Mouse (Mus musculus) liver, postnatal 0 days (tissue): Measurements from ENCODE around the gene Trp53i11. TPM values are rescaled to one million over a fixed set of nuclear protein-coding genes. Genes with fewer than 3 reads are reported as not detected.

ENCODE experiments used
- ATAC-seq: fragments of 200-750 bp; cut with Nextera tagmentation; 2 replicates; pipeline ENCODE4 v1.8.0; 2017; ENCODE audit warnings: mild to moderate bottlenecking, moderate library complexity
- DNase-seq: peaks from one replicate; pipeline ENCODE4 v3.0.0-alpha.2; 2016
- H3K27ac ChIP-seq: fragments of 300-500 bp; sonication (generic); 2 replicates; pipeline ENCODE4 v1.5.1; 2014; ENCODE audit warnings: antibody characterized with exemption, moderate library complexity, mild to moderate bottlenecking, low read depth
- H3K27me3 ChIP-seq: fragments of 300-500 bp; sonication (generic); 2 replicates; pipeline ENCODE4 v1.6.1; 2014; ENCODE audit warnings: low read length, control low read depth, mixed read lengths; ENCODE audit not compliant: insufficient read depth
- H3K36me3 ChIP-seq: fragments of 300-500 bp; sonication (generic); replicated peaks from 2 replicates; pipeline ENCODE4 v1.6.1; 2014; ENCODE audit warnings: mild to moderate bottlenecking, control low read depth, low read length, moderate library complexity, mixed read lengths; ENCODE audit not compliant: insufficient read depth
- H3K4me1 ChIP-seq: fragments of 300-500 bp; sonication (generic); 2 replicates; pipeline ENCODE4 v1.6.1; 2014; ENCODE audit warnings: antibody characterized with exemption, mild to moderate bottlenecking, control low read depth; ENCODE audit not compliant: insufficient read depth
- H3K4me2 ChIP-seq: fragments of 300-500 bp; sonication (generic); 2 replicates; pipeline ENCODE4 v1.6.1; 2014; ENCODE audit warnings: low read depth, mild to moderate bottlenecking, low read length, moderate library complexity, mixed read lengths
- H3K4me3 ChIP-seq: fragments of 300-500 bp; sonication (generic); 2 replicates; pipeline ENCODE4 v1.5.1; 2014; ENCODE audit warnings: low read depth, low read length
- H3K9ac ChIP-seq: fragments of 300-500 bp; sonication (generic); replicated peaks from 2 replicates; pipeline ENCODE4 v1.6.1; 2014; ENCODE audit warnings: mild to moderate bottlenecking, moderate library complexity
- H3K9me3 ChIP-seq: fragments of 300-500 bp; sonication (generic); 2 replicates; pipeline ENCODE4 v1.6.1; 2016; ENCODE audit warnings: mild to moderate bottlenecking, control low read depth, low read length, mixed read lengths
- CTCF ChIP-seq: sonication (generic); IDR thresholded peaks from 2 replicates; pipeline ENCODE4 v1.5.1; 2016; ENCODE audit warnings: antibody characterized with exemption, low read depth
- EP300 ChIP-seq: IDR thresholded peaks from 2 replicates; pipeline ENCODE4 v1.6.1; 2016; ENCODE audit warnings: antibody characterized with exemption, low read depth, mild to moderate bottlenecking
- WGBS: fragments of 180-500 bp; shearing (Covaris S2); extraction: QIAGEN DNeasy Blood & Tissue Kit; methylation state at CpG from one replicate; pipeline ENCODE4 v1.1.7; 2014; ENCODE audit not compliant: insufficient replicate concordance; 5-methylcytosine and 5-hydroxymethylcytosine counted together
- polyA plus RNA-seq: library from polyadenylated mRNA; unstranded; fragments of >200 nt; fragmentation: Nextera tagmentation; extraction: Ambion mirVana; gene quantifications from 2 replicates; pipeline ENCODE4 v1.2.1, GENCODE M21; 2015

The Trp53i11 gene
- polyA plus RNA-seq, 1 experiment from 2014 or later, result 4.0 TPM

- Histone ChIP-seq H3K4me2 (no peak overlapping the region), H3K27me3 (no peaks in the 10 kb centered on the region), H3K27ac (no peak overlapping the region), H3K4me1 (no peaks in the 10 kb centered on the region), H3K4me3 (no peak overlapping the region), H3K36me3 (no peaks in the 10 kb centered on the region), H3K9ac (no peak overlapping the region), H3K9me3 (no peaks in the 10 kb centered on the region)
- TF ChIP-seq EP300 (no peak), CTCF (no peak)
- no peak for DNase-seq
- 33% methylated on average over 1 of the region's 1 CpGs for WGBS
- no peak for ATAC-seq
Observed at GRCm38 (mm10) chr2:93232141-93232540, 44.8 kb downstream of the Trp53i11 start.

GRCm38 (mm10) chr2:93237055-93237454 lies 49.7 kb downstream of the Trp53i11 start:
- DNase-seq (no peak), ATAC-seq (no peak)
- Histone ChIP-seq H3K36me3 (no peaks in the 10 kb centered on the region), H3K4me2 (no peak overlapping the region), H3K9me3 (no peaks in the 10 kb centered on the region), H3K27ac (no peak overlapping the region), H3K27me3 (no peaks in the 10 kb centered on the region), H3K4me1 (no peaks in the 10 kb centered on the region), H3K4me3 (no peak overlapping the region), H3K9ac (no peak overlapping the region)
- WGBS, result 64% methylated on average over 1 of the region's 1 CpGs
- TF ChIP-seq CTCF (no peak), EP300 (no peak)

- TF ChIP-seq EP300, result no peak
- no peak for TF ChIP-seq CTCF
- Histone ChIP-seq H3K4me1 (no peaks in the 10 kb centered on the region), H3K27me3 (no peaks in the 10 kb centered on the region), H3K4me3 (no peak overlapping the region), H3K27ac (no peak overlapping the region), H3K36me3 (no peaks in the 10 kb centered on the region), H3K9me3 (no peaks in the 10 kb centered on the region), H3K9ac (no peak overlapping the region), H3K4me2 (no peak overlapping the region)
- ATAC-seq (no peak), DNase-seq (no peak)
- WGBS, result 75% methylated on average over 6 of the region's 6 CpGs
Observed at GRCm38 (mm10) chr2:93238864-93239263, 51.5 kb downstream of the Trp53i11 start.

GRCm38 (mm10) chr2:93242166-93242565 lies 54.8 kb downstream of the Trp53i11 start:
- Histone ChIP-seq H3K4me3 (no peak overlapping the region), H3K9ac (no peak overlapping the region), H3K4me2 (no peak overlapping the region), H3K27ac (no peak overlapping the region), H3K27me3 (no peaks in the 10 kb centered on the region), H3K9me3 (no peaks in the 10 kb centered on the region), H3K4me1 (no peaks in the 10 kb centered on the region), H3K36me3 (no peaks in the 10 kb centered on the region)
- DNase-seq (no peak), ATAC-seq (no peak)
- 86% methylated on average over 5 of the region's 5 CpGs for WGBS
- TF ChIP-seq CTCF (no peak), EP300 (no peak)

GRCm38 (mm10) chr2:93243439-93244089 lies 56.2 kb downstream of the Trp53i11 start:
- no peaks in the 10 kb centered on the region for H3K4me1 ChIP-seq
- H3K4me2 ChIP-seq, result no peak overlapping the region
- no peaks in the 10 kb centered on the region for H3K9me3 ChIP-seq
- no peak overlapping the region for H3K9ac ChIP-seq
- H3K4me3 ChIP-seq, result no peak overlapping the region
- ATAC-seq, result no peak
- H3K27ac ChIP-seq, result no peak overlapping the region
- no peaks in the 10 kb centered on the region for H3K27me3 ChIP-seq
- WGBS, result 80% methylated on average over 11 of the region's 11 CpGs
- no peak for DNase-seq
- H3K36me3 ChIP-seq, result no peaks in the 10 kb centered on the region
- TF ChIP-seq CTCF (no peak), EP300 (no peak)

GRCm38 (mm10) chr2:93244090-93244443 lies 56.7 kb downstream of the Trp53i11 start:
- DNase-seq, result no peak
- Histone ChIP-seq H3K9me3 (no peaks in the 10 kb centered on the region), H3K9ac (no peak overlapping the region), H3K4me1 (no peaks in the 10 kb centered on the region), H3K36me3 (no peaks in the 10 kb centered on the region), H3K27me3 (no peaks in the 10 kb centered on the region), H3K4me2 (no peak overlapping the region), H3K27ac (no peak overlapping the region), H3K4me3 (no peak overlapping the region)
- ATAC-seq, result no peak
- WGBS, result 71% methylated on average over 8 of the region's 8 CpGs
- TF ChIP-seq EP300, result no peak
- no peak for TF ChIP-seq CTCF

GRCm38 (mm10) chr2:93249058-93249457 lies 61.7 kb downstream of the Trp53i11 start:
- Histone ChIP-seq H3K4me1 (no peaks in the 10 kb centered on the region), H3K4me3 (no peak overlapping the region), H3K36me3 (no peaks in the 10 kb centered on the region), H3K9ac (no peak overlapping the region), H3K27me3 (no peaks in the 10 kb centered on the region), H3K4me2 (no peak overlapping the region), H3K27ac (no peak overlapping the region), H3K9me3 (no peaks in the 10 kb centered on the region)
- no peak for DNase-seq
- ATAC-seq, result no peak
- no peak for TF ChIP-seq EP300
- no peak for TF ChIP-seq CTCF
- 70% methylated on average over 6 of the region's 6 CpGs for WGBS
